Mouse (Mus musculus) MEL (cell line): ENCODE results near the gene Fen1. TPM values are rescaled to one million over a fixed set of nuclear protein-coding genes. Genes with fewer than 3 reads are reported as not detected.
A peak's percentile ranks its signal among the peaks of the same experiment; 100 is the strongest.

ENCODE experiments used
- DNase-seq: peaks from one replicate; pipeline ENCODE4 v3.0.0; 2011; ENCODE audit warnings: low read depth, low spot score
- H3K27ac ChIP-seq: 2 replicates; pipeline ENCODE4 v1.5.1; 2012; ENCODE audit warnings: low read depth, mild to moderate bottlenecking, control low read depth, low read length, moderate library complexity; ENCODE audit not compliant: control insufficient read depth
- H3K27me3 ChIP-seq, 2 experiments: fragments of 150-350 bp in 1 of 2; sonication (generic) in 1 of 2; 2 replicates each; pipeline ENCODE4 v1.6.1; 2012; ENCODE audit warnings: low read length in 2 of 2, mild to moderate bottlenecking in 2 of 2, improper control_type of control experiment in 1 of 2, moderate library complexity in 1 of 2; ENCODE audit not compliant: insufficient read depth in 2 of 2, control insufficient read depth in 1 of 2
- H3K36me3 ChIP-seq, 2 experiments: 2 replicates each; pipeline ENCODE4 v1.6.1; 2012 to 2014; ENCODE audit warnings: low read length in 2 of 2, improper control_type of control experiment in 1 of 2, inconsistent platforms in 1 of 2, mild to moderate bottlenecking in 1 of 2; ENCODE audit not compliant: insufficient read depth in 2 of 2, control insufficient read depth in 1 of 2
- H3K4me1 ChIP-seq, 2 experiments: fragments of 150-350 bp in 1 of 2; sonication (generic) in 1 of 2; 2 replicates each; pipeline ENCODE4 v1.6.1; 2012; ENCODE audit warnings: low read length in 2 of 2, improper control_type of control experiment in 1 of 2, mild to moderate bottlenecking in 1 of 2; ENCODE audit not compliant: insufficient read depth in 2 of 2, control insufficient read depth in 1 of 2
- H3K4me3 ChIP-seq, 2 experiments: fragments of 150-350 bp in 1 of 2; sonication (generic) in 1 of 2; 2 replicates each; pipeline ENCODE4 v1.5.1; 2012; ENCODE audit warnings: low read depth in 2 of 2, low read length in 2 of 2, mild to moderate bottlenecking in 2 of 2, moderate library complexity in 2 of 2, control low read depth in 1 of 2, improper control_type of control experiment in 1 of 2; ENCODE audit not compliant: control insufficient read depth in 1 of 2, insufficient read depth in 1 of 2
- H3K79me2 ChIP-seq: 2 replicates; pipeline ENCODE4 v1.6.1; 2012; ENCODE audit warnings: mild to moderate bottlenecking, low read length, moderate library complexity; ENCODE audit not compliant: control insufficient read depth, poor library complexity, insufficient read depth
- H3K9ac ChIP-seq: 2 replicates; pipeline ENCODE4 v1.6.1; 2012; ENCODE audit warnings: low read depth, mild to moderate bottlenecking, control low read depth, low read length, moderate library complexity; ENCODE audit not compliant: control insufficient read depth, poor library complexity, severe bottlenecking
- H3K9me3 ChIP-seq: fragments of 150-350 bp; sonication (generic); replicated peaks from 2 replicates; pipeline ENCODE4 v1.6.1; 2012; ENCODE audit warnings: mild to moderate bottlenecking, low read length, improper control_type of control experiment, moderate library complexity; ENCODE audit not compliant: insufficient read depth
- BHLHE40 ChIP-seq: IDR thresholded peaks from 2 replicates; pipeline ENCODE4 v1.6.1; 2012; ENCODE audit warnings: low read depth, mild to moderate bottlenecking, inconsistent platforms, low read length, improper control_type of control experiment, borderline replicate concordance
- CHD2 ChIP-seq: IDR thresholded peaks from 2 replicates; pipeline ENCODE4 v1.6.1; 2011; ENCODE audit warnings: low read length, improper control_type of control experiment
- CTCF ChIP-seq, 3 experiments: IDR thresholded peaks in 2 of 3; conservative IDR thresholded peaks in 1 of 3; 2 replicates each; pipeline ENCODE4 v1.5.1; 2011 to 2012; ENCODE audit warnings: low read length in 3 of 3, low read depth in 2 of 3, mild to moderate bottlenecking in 2 of 3, improper control_type of control experiment in 1 of 3, inconsistent platforms in 1 of 3, mixed read lengths in 1 of 3, moderate library complexity in 1 of 3; ENCODE audit not compliant: control insufficient read depth in 1 of 3, insufficient read depth in 1 of 3, poor library complexity in 1 of 3, severe bottlenecking in 1 of 3
- E2F4 ChIP-seq: IDR thresholded peaks from 2 replicates; pipeline ENCODE4 v1.6.1; 2011; ENCODE audit warnings: low read depth, low read length, improper control_type of control experiment, borderline replicate concordance
- EP300 ChIP-seq, 2 experiments: IDR thresholded peaks; 2 replicates each; pipeline ENCODE4 v1.6.1; 2011; ENCODE audit warnings: improper control_type of control experiment in 2 of 2, low read length in 2 of 2, low read depth in 1 of 2, mild to moderate bottlenecking in 1 of 2
- ETS1 ChIP-seq: IDR thresholded peaks from 2 replicates; pipeline ENCODE4 v1.6.1; 2012; ENCODE audit warnings: low read depth, mild to moderate bottlenecking, inconsistent platforms, low read length, improper control_type of control experiment, moderate library complexity
- GATA1 ChIP-seq: IDR thresholded peaks from 2 replicates; pipeline ENCODE4 v1.6.1; 2011; ENCODE audit warnings: low read depth, low read length, improper control_type of control experiment
- JUND ChIP-seq: IDR thresholded peaks from 2 replicates; pipeline ENCODE4 v1.6.1; 2011; ENCODE audit warnings: low read depth, mild to moderate bottlenecking, improper control_type of control experiment, low read length
- MAFK ChIP-seq: IDR thresholded peaks from 2 replicates; pipeline ENCODE4 v1.6.1; 2011; ENCODE audit warnings: low read depth, mild to moderate bottlenecking, low read length, improper control_type of control experiment, borderline replicate concordance
- MAX ChIP-seq: IDR thresholded peaks from 2 replicates; pipeline ENCODE4 v1.6.1; 2011; ENCODE audit warnings: low read length, improper control_type of control experiment
- MAZ ChIP-seq: IDR thresholded peaks from 2 replicates; pipeline ENCODE4 v1.6.1; 2012; ENCODE audit warnings: low read depth, mild to moderate bottlenecking, inconsistent platforms, low read length, improper control_type of control experiment
- MXI1 ChIP-seq: IDR thresholded peaks from 2 replicates; pipeline ENCODE4 v1.6.1; 2011; ENCODE audit warnings: mild to moderate bottlenecking, low read depth, low read length, improper control_type of control experiment
- MYB ChIP-seq: IDR thresholded peaks from 2 replicates; pipeline ENCODE4 v1.6.1; 2011; ENCODE audit warnings: mild to moderate bottlenecking, low read depth, low read length, improper control_type of control experiment
- MYC ChIP-seq: IDR thresholded peaks from 2 replicates; pipeline ENCODE4 v1.6.1; 2011; ENCODE audit warnings: low read depth, mild to moderate bottlenecking, low read length, improper control_type of control experiment, moderate library complexity
- NELFE ChIP-seq: IDR thresholded peaks from 2 replicates; pipeline ENCODE4 v1.6.1; 2011; ENCODE audit warnings: low read depth, low read length, improper control_type of control experiment
- NRF1 ChIP-seq: IDR thresholded peaks from 2 replicates; pipeline ENCODE4 v1.6.1; 2014; ENCODE audit warnings: low read depth, mild to moderate bottlenecking, inconsistent platforms, low read length, improper control_type of control experiment, moderate library complexity; ENCODE audit not compliant: poor library complexity, insufficient read depth, severe bottlenecking
- POLR2AphosphoS2 ChIP-seq: IDR thresholded peaks from 2 replicates; pipeline ENCODE4 v1.6.1; 2011; ENCODE audit warnings: low read length, improper control_type of control experiment
- RAD21 ChIP-seq: IDR thresholded peaks from 2 replicates; pipeline ENCODE4 v1.6.1; 2011; ENCODE audit warnings: mild to moderate bottlenecking, low read depth, low read length, improper control_type of control experiment
- RCOR1 ChIP-seq: IDR thresholded peaks from 2 replicates; pipeline ENCODE4 v1.6.1; 2012; ENCODE audit warnings: low read depth, mild to moderate bottlenecking, inconsistent platforms, low read length, improper control_type of control experiment
- SIN3A ChIP-seq: IDR thresholded peaks from 2 replicates; pipeline ENCODE4 v1.6.1; 2012; ENCODE audit warnings: low read length, improper control_type of control experiment, inconsistent platforms
- SMC3 ChIP-seq: IDR thresholded peaks from 2 replicates; pipeline ENCODE4 v1.6.1; 2011; ENCODE audit warnings: low read depth, low read length, improper control_type of control experiment
- TBP ChIP-seq: IDR thresholded peaks from 2 replicates; pipeline ENCODE4 v1.8.0; 2011; ENCODE audit warnings: low read depth, low read length, improper control_type of control experiment
- TCF12 ChIP-seq: IDR thresholded peaks from 2 replicates; pipeline ENCODE4 v1.6.1; 2014; ENCODE audit warnings: low read depth, mild to moderate bottlenecking, inconsistent platforms, low read length, improper control_type of control experiment, moderate library complexity
- UBTF ChIP-seq: IDR thresholded peaks from 2 replicates; pipeline ENCODE4 v1.6.1; 2012; ENCODE audit warnings: low read depth, mild to moderate bottlenecking, inconsistent platforms, low read length, improper control_type of control experiment, moderate library complexity, borderline replicate concordance; ENCODE audit not compliant: insufficient read depth
- USF2 ChIP-seq, 2 experiments: IDR thresholded peaks; 2 replicates each; pipeline ENCODE4 v1.6.1; 2011 to 2012; ENCODE audit warnings: improper control_type of control experiment in 2 of 2, low read length in 2 of 2, borderline replicate concordance in 1 of 2, inconsistent platforms in 1 of 2, low read depth in 1 of 2, mild to moderate bottlenecking in 1 of 2; ENCODE audit not compliant: insufficient read depth in 1 of 2
- ZC3H11A ChIP-seq: IDR thresholded peaks from 2 replicates; pipeline ENCODE4 v1.6.1; 2012; ENCODE audit warnings: low read depth, mild to moderate bottlenecking, inconsistent platforms, low read length, improper control_type of control experiment
- ZKSCAN1 ChIP-seq: IDR thresholded peaks from 2 replicates; pipeline ENCODE4 v1.6.1; 2012; ENCODE audit warnings: low read depth, mild to moderate bottlenecking, inconsistent platforms, low read length, improper control_type of control experiment, moderate library complexity
- ZMIZ1 ChIP-seq: IDR thresholded peaks from 2 replicates; pipeline ENCODE4 v1.6.1; 2012; ENCODE audit warnings: low read depth, mild to moderate bottlenecking, inconsistent platforms, low read length, improper control_type of control experiment, moderate library complexity
- ZNF384 ChIP-seq: IDR thresholded peaks from 2 replicates; pipeline ENCODE4 v1.6.1; 2012; ENCODE audit warnings: low read depth, mild to moderate bottlenecking, inconsistent platforms, low read length, improper control_type of control experiment
- polyA plus RNA-seq, 2 experiments: library from polyadenylated mRNA; stranded (reverse) in 1 of 2; unstranded in 1 of 2; fragments of >175 nt in 1 of 2; fragments of >200 nt in 1 of 2; gene quantifications; 2 replicates each; pipeline versions ENCODE4 v1.2.1 to v1.2.4; 2012; ENCODE audit warnings: low replicate concordance in 2 of 2, low read depth in 1 of 2; ENCODE audit not compliant: insufficient read length in 2 of 2, insufficient read depth in 1 of 2, missing spikeins in 1 of 2
- total RNA-seq: library from RNA; depleted of rRNA; stranded (reverse); fragments of 300-350 nt; gene quantifications from 2 replicates; pipeline ENCODE4 v1.2.3, GENCODE M21; 2012

Gene Fen1
- total and polyA plus RNA-seq, 3 experiments = 145 to 189 TPM; not detected in 1

GRCm38 (mm10) chr19:10204616-10205001 lies 640 bp upstream of the Fen1 start:
- Histone ChIP-seq H3K9ac (peak overlapping the region; percentile 90), H3K9me3 (no peaks in the 10 kb centered on the region), H3K4me3 (peak overlapping the region; percentile 79 to 95), H3K36me3 (peaks cover 4 to 16% of the 10 kb centered on the region in 2 experiments), H3K27me3 (no peaks in the 10 kb centered on the region), H3K4me1 (peaks cover 0 to 11% of the 10 kb centered on the region in 2 experiments; a peak in 2 of 4 replicates), H3K79me2 (peaks cover 41% of the 10 kb centered on the region), H3K27ac (peak overlapping the region; percentile 58)
- peak; percentile 69 for DNase-seq
- TF ChIP-seq MXI1 = peak; percentile 93
- TF ChIP-seq SMC3 = 0 out of 2 replicates have a peak, but pooled peaks have one; percentile 6
- TF ChIP-seq ZNF384 = peak; percentile 74
- TF ChIP-seq RAD21 = peak; percentile 11
- peak; percentile 69 for TF ChIP-seq MAX
- TF ChIP-seq CHD2 = no peak
- TF ChIP-seq SIN3A = peak; percentile 62
- TF ChIP-seq MYC = peak; percentile 78; the same call in 1 of the 2 replicates
- TF ChIP-seq NELFE = no peak
- no peak for TF ChIP-seq E2F4
- no peak for TF ChIP-seq ZMIZ1
- TF ChIP-seq MYB = no peak
- peak in 2 of 3 experiments; percentile 17 to 44; a peak in 3 of 6 replicates for TF ChIP-seq CTCF (IDR thresholded peaks at IDR 0.05 in 2 of 3, conservative IDR thresholded peaks at IDR 0.05 in 1 of 3; ENCODE audit: control insufficient read depth in 1 of 3, insufficient read depth in 1 of 3, low read depth in 2 of 3, low read length in 3 of 3, poor library complexity in 1 of 3, severe bottlenecking in 1 of 3)
- no peak for TF ChIP-seq UBTF
- no peak for TF ChIP-seq ZC3H11A
- no peak for TF ChIP-seq ETS1

- H3K27ac ChIP-seq = peak overlapping the region; percentile 95
- peak overlapping the region; percentile 90 for H3K9ac ChIP-seq
- no peaks in the 10 kb centered on the region for H3K27me3 ChIP-seq
- no peaks in the 10 kb centered on the region for H3K9me3 ChIP-seq
- H3K4me1 ChIP-seq = peaks cover 0 to 11% of the 10 kb centered on the region in 2 experiments; a peak in 2 of 4 replicates
- peak; percentile 85 for DNase-seq
- peak overlapping the region; percentile 79 to 95 for H3K4me3 ChIP-seq
- H3K36me3 ChIP-seq = peaks cover 4 to 16% of the 10 kb centered on the region in 2 experiments
- H3K79me2 ChIP-seq = peaks cover 41% of the 10 kb centered on the region
- TF ChIP-seq NRF1 = no peak
- no peak for TF ChIP-seq MYB
- peak; percentile 39; the same call in 1 of the 2 replicates for TF ChIP-seq POLR2AphosphoS2
- no peak for TF ChIP-seq USF2 (IDR thresholded peaks at IDR 0.05; ENCODE audit: borderline replicate concordance in 1 of 2, insufficient read depth in 1 of 2, low read depth in 1 of 2, low read length in 2 of 2)
- TF ChIP-seq MAZ = 0 out of 2 replicates have a peak, but pooled peaks have one; percentile 28
- no peak for TF ChIP-seq BHLHE40
- TF ChIP-seq TCF12 = peak; percentile 78; the same call in 1 of the 2 replicates
- TF ChIP-seq ZNF384 = no peak
- TF ChIP-seq MAX = peak; percentile 55
- TF ChIP-seq RCOR1 = no peak
- no peak for TF ChIP-seq JUND
- no peak for TF ChIP-seq ZKSCAN1
- peak; percentile 53; the same call in 1 of the 2 replicates for TF ChIP-seq ETS1
- TF ChIP-seq CHD2 = no peak
- TF ChIP-seq SIN3A = peak; percentile 33; the same call in 1 of the 2 replicates
- TF ChIP-seq GATA1 = peak; percentile 32; the same call in 1 of the 2 replicates
- TF ChIP-seq TBP = peak; percentile 60; the same call in 1 of the 2 replicates
- no peak for TF ChIP-seq ZC3H11A
- TF ChIP-seq ZMIZ1 = no peak
- TF ChIP-seq EP300 (IDR thresholded peaks at IDR 0.05; ENCODE audit: low read depth in 1 of 2, low read length in 2 of 2) = peak; percentile 59 to 70
- TF ChIP-seq MAFK = no peak
- no peak for TF ChIP-seq SMC3
Observed at GRCm38 (mm10) chr19:10203146-10203847, 672 bp downstream of the Fen1 start.
